Mouse (Mus musculus) lung, postnatal 14 days (tissue): Measurements from ENCODE around the gene Wbp4.
"Not testable (repeated sequence)": the region's sequence is repeated elsewhere in the genome, so short reads cannot be mapped to it uniquely, and the experiment has no call there.

Experiments
- DNase-seq: peaks from one replicate; pipeline ENCODE4 v3.0.0; 2021

Wbp4 gene

DNA sequence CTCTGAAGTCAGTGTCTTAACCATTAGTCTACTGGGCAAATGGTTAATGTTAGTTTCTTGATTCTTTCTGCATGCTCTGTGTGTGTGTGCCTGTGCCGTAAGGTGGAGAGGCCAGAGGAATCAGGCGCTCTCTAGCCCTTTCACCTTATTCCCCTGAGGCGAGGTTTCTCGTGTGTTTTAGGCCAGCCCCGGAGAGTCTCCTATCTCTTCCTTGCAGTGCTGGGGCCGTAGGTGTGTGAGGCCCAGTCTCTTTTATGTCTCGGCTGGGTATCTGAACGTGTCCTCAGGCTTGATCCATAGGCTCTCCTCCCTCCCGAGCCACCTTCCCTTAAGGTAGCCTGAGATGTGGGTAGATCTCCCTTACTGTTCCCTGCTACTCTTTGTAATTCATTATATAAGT, 24.9 kb upstream of the Wbp4 start:
- no peak for DNase-seq

DNA sequence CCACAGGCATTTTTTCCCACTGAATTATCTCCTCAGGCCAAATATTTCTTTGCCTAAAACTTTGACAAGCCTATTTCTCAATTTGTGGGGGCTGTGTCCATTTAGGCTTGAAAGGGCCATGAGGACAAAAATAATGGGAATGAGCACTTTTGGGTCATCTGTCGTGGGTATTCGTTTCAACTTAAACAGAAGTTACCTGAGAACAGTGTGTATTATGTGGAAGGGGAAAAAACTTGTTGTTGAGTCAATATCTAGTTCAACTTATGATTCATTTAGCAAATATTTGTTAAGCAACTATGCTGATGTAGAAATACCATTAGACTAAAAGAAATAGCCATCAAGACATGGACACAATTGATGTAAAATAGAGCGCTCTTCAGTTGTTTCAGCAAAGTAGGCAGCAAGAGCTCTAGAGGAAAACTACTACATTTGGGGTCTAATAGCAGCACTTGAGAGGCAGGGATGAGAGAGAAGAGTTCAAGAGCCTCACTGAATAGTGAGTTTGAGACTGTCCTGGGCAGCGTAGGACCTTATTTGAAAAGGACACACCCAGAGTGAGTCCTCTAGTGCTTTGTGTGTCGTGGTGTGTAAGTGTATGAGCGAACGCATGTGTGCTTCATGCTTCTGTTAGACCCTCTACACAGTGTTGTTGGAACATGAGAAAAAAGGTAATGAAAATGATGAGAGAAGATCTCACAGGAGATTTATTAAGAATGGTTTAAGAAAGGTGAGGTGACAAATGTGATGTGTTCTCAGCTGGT, 23.1 kb upstream of the Wbp4 start:
- DNase-seq, result no peak

- peak; percentile 56 for DNase-seq
These were observed 22.2 kb upstream of the Wbp4 start for GRCm38 (mm10) chr14:79503371-79504075.

- DNase-seq, result no peak
These were observed 19.4 kb upstream of the Wbp4 start for GRCm38 (mm10) chr14:79500756-79501155.

- no peak for DNase-seq
These were observed 18.0 kb upstream of the Wbp4 start for GRCm38 (mm10) chr14:79499326-79499725.

DNA sequence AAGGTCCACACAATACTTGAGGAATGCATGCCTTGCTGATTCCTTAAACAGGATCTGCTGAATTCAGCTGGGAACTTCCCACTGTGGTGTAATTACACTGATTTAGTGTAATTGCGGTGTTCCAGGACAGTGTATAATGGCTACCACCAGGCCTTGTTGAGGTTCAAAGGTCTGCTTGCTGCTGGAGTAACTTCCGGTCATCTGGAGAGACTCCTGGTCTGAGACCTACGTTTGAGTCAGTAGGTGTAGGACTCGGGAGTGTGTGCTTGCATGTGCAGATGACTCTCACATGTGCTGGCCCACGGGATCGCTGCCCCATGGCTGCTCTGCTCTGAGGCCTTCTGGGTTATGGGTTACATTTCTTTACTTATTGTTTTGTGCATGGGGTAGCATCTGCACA, 13.0 kb upstream of the Wbp4 start:
- DNase-seq, result no peak

GRCm38 (mm10) chr14:79490246-79490645, 8.9 kb upstream of the Wbp4 start:
- DNase-seq, result no peak

DNA sequence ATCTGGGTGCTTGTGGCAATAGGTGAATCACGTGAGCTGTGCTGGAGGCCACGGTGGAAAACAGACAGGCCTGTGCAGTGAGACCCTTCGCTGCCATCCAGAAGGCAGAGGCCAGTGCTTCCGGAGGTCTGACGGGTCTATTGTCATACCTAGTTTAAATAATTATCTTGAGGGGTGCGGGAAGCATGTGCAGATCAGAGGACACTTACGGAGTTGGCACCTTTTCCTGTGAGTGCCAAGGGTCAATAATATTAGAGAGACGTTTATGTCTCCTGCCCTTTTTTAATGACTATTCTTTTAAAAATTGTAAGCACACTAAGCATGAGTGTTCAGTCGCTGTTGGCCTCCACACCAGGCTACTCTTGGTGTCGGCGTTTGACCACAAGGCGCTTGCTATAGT, 7.8 kb upstream of the Wbp4 start:
- DNase-seq, result no peak

- DNase-seq, result peak; percentile 54
These were observed 7.2 kb upstream of the Wbp4 start for GRCm38 (mm10) chr14:79488531-79488930.

- peak; percentile 31 for DNase-seq
These were observed 5.8 kb upstream of the Wbp4 start for GRCm38 (mm10) chr14:79486993-79487731.

- no peak for DNase-seq
These were observed 5.3 kb upstream of the Wbp4 start for GRCm38 (mm10) chr14:79486617-79486992.

DNA sequence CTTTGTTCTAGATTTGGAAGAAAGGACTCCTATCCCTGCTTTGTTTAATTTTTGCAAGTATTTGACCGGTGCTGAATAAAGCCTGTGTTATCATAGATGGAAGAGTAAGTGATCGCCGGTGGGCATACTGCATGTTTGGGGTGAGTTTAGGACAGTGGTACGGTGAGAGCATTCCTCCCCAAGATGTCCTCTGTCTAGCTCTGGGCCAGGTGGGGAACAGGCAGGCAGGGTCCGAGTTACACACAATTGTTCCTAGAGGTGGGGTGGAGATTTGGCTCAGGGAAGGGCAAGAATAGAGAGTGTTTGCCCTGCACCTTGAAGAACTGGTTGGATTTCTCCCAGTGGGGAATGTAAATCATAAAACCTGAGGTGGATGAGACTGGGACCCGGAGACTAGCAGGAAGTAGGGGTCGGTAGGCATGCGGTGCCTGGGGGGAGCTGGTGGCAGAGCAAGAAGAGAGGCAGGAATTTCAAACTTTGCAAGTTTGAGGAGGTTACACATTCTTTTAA, 2.3 kb upstream of the Wbp4 start:
- peak; percentile 26 for DNase-seq

GRCm38 (mm10) chr14:79482747-79483355, 1.5 kb upstream of the Wbp4 start:
- no peak for DNase-seq

DNA sequence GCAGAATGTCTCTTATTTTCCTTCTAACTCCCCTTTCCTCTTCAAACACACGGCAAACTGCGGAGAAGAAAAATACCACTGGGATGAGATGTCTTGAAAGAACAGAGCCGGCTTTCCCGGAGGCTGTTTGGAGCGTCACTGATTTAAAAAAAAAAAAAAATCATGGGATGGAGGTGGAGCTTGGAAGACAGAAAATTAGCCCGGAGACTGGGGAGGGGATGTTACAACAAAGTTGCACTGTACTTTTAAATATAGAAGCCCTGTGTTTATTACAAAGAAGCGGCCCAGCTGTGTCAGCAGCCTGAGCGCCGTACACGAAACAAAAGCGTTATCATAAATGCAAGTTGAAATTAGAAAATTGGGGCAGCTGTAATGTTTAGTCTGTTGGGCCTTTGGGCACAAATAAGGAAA, 936 bp upstream of the Wbp4 start:
- DNase-seq, result peak; percentile 50

GRCm38 (mm10) chr14:79480624-79481338, 539 bp downstream of the Wbp4 start, which contains the start of gene Elf1:
Gene Elf1 (plus strand): TSS chr14:79481194.
- DNase-seq, result peak; percentile 98

DNA sequence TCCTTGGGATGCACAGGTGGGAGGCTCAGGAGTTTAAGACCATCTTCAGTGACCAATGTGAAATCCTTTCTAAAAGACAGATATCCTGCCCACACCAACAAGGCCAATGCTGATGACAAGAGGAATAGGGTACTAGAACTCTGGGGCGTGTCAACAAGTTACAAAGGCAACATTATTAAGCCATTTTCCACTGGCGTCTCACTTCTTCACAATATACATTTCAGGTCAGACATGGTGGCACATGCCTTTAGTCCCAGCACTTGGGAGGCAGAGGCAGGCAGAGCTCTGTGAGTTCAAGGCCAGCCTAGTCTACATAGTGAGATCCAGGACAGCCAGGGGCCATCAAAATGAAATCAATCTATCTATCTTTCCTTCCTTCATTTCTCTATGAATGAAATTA, 7.9 kb downstream of the Wbp4 start:
- no peak for DNase-seq

GRCm38 (mm10) chr14:79467621-79468020, 13.7 kb downstream of the Wbp4 start:
- peak; percentile 79 for DNase-seq

GRCm38 (mm10) chr14:79465623-79466022, 15.7 kb downstream of the Wbp4 start:
- DNase-seq, result no peak

DNA sequence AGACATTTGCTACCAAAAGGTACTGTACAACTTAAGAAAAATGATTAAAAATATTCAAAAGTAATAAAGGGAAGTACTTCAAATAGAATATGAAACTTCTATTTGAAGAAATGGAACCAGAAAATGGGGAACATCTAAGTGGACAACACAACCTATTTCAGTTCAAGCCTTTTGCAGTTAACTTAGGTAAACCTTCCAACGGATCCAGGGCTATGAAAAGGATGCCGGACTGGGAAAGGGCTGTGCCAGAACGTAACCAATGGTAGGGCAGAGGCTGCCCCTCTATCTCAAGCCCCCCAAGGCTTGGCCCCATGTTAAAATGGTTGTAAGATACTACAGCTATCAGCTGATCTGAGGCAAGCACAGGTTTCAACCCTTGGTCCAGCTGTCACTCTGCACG, 20.3 kb downstream of the Wbp4 start:
- no peak for DNase-seq

- DNase-seq, result no peak
These were observed 20.9 kb downstream of the Wbp4 start for GRCm38 (mm10) chr14:79460401-79460800.

GRCm38 (mm10) chr14:79452591-79452934, 28.8 kb downstream of the Wbp4 start:
- DNase-seq, result not testable (repeated sequence)
